Mouse (Mus musculus): Measurements from ENCODE around the gene Armc8. TPM values are rescaled to one million over a fixed set of nuclear protein-coding genes. Genes with fewer than 3 reads are reported as not detected.

Armc8 gene
- polyA plus RNA-seq, 1 experiment, result 13.5 TPM

DNA sequence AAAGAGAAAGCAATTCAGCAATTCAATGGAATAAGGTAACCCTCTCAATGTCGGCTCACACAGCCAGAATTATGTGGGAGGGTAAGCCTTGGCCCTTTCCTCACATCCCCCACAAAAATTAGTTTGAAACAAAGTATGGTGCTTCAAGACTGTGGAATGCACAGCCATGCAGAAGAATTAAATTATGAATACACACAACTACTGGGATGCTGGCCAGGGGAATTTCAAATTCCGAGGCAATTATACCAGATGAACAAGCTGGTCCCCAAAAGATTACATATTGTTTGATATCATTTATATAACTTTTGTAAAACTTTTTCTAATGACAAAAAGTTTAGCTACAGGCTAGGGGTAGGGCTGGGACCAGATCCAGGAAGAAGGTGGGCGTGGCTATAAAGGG, 121.4 kb downstream of the Armc8 start:
- no peak for DNase-seq (ENCODE audit: low read depth)

DNA sequence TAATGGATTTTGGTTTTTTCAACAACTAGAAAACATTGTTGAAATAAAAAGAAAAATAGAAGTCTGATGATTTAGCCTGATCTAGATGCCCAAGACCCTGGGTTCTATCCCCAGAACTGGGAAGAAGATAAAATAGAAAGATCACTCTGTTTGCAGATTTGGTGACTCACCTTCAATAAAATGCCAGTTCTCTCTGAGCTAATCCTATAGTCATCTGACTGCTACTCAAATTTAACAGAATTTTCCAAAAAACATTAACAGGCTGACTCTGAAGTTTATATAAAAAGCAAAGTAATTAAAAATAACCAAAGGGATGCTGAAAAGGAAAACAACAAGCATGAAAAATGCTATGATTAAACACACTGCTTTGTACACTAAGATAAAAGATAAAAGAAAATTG, 122.4 kb downstream of the Armc8 start:
- no peak for DNase-seq (ENCODE audit: low read depth)

DNA sequence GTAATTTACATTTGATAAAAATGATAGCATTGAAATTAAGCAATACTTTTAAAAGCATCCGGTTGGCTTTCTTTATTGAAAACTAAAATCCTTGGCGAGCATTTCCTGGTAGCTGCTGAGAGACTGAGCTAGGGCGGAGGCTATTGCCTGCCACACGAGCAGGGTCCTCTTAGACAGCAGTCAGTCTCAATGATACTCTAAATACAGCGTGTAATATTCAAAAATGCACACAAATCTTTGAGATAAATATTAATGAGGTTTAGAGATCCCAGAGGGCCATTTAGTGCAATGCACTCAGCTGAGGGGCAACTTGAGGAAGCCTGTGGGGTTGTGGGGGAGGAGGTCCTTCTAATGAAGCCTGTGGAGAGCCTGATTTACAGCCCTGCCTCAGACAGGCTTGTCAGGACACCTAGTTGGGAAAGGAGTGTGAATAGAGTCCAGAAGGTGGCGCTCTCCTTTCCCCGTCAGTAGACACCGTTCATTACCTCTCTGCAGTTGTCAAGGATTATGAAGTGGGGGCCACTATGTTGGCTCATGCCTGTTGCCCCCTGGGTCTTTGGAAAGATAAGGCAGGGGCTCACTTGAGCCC, 124.0 kb downstream of the Armc8 start:
- no peak for DNase-seq (ENCODE audit: low read depth)

DNA sequence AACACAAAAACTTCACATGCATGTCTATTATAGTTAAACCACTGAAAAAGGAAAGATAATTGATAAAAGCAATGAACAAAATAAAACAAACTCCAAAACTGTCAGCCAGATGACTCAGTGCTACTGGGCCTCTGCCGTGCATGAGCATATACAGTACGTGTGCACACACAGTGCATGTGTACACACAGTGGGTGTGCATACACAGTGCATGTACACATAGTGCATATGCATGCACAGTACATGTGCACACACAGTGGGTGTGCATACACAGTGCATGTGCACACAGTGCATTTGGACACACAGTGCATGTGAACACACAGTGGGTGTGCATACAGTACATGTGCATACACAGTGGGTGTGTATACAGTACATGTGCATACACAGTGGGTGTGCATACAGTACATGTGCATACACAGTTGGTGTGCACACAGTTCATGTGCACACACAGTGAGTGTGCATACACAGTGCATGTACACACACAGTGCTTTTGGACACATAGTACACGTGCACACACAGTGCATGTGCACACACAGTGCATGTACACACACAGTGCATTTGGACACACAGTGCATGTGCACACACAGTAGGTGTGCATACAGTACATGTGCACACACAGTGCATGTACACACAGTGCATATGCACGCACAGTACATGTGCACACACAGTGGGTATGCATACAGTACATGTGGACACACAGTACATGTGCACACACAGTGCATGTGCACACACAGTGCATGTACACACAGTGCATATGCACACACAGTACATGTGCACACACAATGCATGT, 126.9 kb downstream of the Armc8 start:
- DNase-seq (ENCODE audit: low read depth), result no peak

DNA sequence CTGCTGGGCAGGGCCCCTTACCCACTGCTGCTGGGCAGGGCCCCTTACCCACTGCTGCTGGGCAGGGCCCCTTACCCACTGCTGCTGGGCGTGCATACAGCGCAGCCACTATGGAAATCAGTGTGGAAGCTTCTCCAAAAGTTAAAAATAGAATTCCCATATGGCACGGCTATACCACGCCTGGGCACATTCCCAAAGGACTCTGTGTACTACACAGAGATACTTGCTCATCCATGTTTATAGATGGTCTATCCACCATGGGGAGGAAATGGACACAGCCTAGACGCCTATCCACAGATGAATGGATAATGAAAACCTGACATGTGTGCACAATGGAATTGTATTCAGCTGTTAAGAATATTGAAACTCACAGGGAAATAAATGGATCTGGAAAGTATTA, 127.8 kb downstream of the Armc8 start:
- no peak for DNase-seq (ENCODE audit: low read depth)

DNA sequence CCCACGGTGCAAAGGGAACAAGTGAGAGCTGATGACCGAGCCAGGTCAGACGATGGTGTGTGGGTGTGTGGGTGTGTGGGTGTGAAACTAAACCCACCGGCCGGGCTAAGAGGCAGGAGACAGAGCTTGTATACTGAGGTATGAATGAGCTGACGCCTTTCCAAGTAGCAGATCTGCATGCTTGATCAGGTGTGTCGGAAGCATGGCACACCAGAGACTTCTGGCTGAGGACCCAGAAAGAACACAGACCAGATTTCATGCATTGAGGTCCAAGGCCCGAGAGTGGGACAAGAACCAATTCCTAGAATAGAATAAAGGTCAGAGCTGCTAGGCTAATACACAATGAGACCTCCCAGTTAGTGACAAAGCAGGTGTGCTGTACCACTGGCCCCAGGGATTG, 129.6 kb downstream of the Armc8 start:
- no peak for DNase-seq (ENCODE audit: low read depth)

DNA sequence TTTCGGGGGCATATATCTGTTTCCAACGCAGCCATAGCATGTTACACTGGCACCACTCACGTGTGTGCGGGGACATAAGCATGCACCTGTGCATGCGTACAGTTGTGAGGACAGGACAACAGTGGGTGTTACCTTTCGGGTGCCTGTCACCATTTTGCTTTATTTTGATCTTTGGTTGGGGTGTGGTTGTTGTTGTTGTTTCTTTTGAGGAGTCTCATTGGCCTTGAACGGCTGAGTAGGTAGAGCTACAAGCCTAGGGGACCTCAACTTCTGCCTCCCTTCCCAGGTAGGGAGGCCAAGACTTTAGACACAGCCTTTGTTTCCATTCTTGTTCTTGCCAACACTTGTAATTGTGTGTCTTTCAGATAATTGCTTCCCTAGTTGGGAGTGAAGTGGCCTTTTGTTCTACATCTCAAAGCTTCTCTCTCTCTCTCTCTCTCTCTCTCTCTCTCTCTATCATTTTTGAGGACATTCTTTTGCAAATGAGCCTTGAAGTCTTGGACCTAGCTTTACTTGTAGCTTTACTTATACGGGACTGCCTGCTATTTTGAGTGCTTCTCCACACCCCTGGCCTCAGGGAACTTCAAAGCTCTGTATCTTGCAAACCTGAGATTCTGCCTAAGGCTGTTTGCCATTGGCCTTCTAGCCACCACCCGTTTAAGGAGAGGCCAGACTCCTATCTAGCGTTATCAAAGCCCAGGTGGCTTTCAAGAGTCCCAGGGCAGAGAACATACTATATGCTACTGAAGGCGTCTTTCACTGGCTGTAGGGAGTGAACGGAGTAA, 130.7 kb downstream of the Armc8 start:
- DNase-seq (ENCODE audit: low read depth), result no peak

DNA sequence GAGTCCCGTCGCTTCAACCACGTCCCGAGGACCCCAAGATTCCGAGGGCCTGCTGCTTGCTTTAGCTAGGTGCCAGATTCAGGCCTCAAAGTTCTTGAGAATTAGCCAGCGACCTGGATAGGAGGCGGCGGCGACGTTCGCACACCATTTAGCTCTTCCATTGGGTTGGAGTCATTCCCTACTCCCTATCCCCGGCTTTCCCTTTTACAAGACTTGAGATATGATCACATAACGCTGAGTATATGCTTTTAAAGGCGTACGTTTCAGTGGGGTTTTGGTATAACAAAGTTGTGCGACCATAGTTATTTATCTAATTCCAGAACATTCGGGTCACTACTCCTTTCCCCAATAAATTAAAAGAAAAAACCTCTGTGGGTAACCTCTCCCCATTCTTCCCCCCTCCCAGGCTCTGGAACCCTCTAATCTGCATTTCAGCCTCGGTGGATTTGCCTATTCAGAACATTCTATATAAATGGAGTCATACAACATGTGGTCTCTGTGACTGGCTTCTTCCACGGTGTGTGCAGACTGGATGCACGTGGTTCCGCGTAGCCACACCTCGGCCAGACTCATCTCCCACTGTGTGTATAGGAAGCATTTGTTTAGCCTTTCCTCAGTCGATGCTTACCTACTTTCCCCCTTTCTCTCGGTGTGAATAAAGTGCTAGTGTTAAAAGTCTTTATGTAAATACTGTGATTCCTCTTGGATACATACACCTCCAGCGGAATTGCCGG, 131.5 kb downstream of the Armc8 start, which contains the start of gene Mras:
Mras (minus strand) TSS at position 351 of the 734 bp plus-strand sequence.
- no peak for DNase-seq (ENCODE audit: low read depth)

DNA sequence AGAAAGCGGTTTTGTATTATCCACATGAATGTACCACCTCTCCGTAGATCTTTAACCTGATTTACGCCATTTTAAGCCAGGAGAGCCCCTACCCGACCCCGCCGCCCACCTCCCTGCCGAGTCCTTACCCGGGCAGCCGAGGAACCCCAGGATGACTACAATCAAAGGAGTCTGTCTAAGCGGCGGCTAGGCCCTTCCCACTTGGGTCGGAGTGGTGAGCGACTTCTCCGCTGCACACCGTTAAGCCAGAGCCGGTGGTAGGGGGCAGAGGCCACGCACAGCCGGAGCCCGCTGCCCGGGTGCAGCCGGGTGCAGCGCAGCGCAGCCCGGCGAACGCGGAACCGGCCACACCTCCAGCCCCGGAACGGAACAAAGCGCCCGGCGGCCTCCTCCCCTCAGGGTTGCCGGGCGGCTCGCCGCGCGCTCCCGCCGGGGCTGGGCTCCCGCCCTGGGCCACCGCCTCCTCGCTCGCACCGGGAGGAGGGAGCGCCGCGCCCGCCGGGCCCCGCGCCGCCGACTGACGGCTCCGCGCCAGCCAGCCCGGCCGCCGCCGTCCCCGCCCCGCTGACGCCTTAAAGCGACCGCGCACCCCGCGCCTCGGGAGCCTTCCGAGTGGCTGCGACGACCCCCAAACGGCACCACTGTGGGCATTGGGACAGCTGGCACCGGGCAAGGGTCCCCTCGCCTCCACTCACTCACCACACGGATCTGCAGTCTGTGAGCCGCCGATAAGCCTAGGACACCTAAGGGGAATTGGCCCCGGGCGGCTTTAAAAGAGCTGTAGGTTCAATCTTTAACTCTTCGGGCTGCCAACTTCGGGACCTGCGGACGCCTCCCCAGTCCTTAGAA, 132.3 kb downstream of the Armc8 start:
- DNase-seq (ENCODE audit: low read depth), result no peak

DNA sequence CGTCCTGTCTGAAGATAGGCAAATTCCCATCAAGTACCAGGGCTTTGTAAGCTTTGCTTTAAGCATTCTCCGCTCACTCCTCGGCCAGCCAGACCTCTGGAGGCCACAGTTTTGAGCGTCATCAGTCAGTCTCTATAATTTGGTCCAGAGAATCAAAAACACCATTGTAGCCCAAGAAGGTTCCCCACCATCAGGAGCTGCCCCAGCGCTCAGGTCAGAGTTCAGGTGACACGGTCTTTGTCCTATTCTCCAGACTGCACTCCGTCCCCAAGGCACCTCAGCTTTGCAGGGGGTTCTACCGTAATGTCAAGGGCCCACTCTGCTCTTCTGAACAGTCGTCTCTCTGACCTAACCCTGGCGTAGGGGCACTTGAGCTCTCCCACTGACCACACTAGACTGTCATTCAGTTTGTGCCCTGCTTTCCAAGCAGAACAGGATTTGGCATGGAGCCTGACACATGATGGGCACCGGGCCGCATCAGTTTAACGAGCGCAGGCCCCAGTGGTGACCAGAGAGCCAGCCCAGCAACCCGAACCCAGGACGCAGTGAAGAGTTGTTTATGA, 133.0 kb downstream of the Armc8 start:
- no peak for DNase-seq (ENCODE audit: low read depth)

DNA sequence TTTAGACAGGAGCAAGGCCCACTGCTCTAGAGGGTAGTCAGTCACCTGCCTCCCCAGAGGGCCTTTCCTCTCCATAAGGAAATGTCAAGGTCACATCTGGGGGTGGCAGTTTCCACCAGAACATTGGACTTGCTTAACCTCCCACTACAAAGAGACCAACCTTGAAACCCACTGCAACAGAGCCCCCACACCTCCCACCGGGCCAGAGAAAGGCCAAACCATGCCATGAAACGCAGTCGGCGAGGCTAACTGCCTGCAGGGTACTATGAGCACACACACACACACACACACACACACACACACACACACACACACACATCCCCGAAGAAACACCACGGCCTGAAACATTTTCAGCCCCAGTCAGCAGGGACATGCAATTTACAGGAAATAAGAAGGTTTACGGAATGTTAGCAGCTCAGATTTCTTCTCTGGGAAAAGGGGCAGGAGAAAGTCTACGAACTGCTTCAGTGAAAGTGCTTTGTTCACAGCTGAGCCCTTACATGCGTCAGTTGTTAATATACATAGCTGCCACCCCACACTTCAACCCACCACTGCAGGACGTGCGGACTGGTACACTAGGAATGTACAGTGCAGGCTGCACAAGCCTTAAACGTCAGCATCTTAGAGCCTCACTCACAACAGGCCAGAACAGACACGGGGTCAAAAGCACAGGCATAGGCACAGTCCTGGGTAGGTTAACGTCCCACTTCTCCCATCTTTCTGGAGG, 133.6 kb downstream of the Armc8 start:
- DNase-seq (ENCODE audit: low read depth), result no peak

DNA sequence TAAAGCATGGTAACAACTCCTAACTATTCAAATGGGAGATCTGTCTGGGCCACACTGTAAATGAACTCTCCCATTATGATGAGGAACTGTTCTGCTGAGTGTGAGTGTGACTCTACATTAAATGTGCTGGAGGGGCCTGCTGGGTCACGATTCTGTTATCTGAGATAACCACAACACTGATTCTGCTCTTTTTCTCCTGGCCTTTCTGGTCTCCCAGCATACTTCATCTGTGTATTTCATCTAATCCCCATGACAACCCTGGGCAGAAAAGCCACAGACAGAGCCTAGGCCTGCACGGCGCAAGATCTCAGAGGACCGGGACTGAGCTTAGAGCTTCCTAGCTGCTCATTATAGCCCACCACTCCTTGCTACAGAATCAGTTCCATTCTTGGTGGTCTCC, 136.2 kb downstream of the Armc8 start:
- no peak for DNase-seq (ENCODE audit: low read depth)

DNA sequence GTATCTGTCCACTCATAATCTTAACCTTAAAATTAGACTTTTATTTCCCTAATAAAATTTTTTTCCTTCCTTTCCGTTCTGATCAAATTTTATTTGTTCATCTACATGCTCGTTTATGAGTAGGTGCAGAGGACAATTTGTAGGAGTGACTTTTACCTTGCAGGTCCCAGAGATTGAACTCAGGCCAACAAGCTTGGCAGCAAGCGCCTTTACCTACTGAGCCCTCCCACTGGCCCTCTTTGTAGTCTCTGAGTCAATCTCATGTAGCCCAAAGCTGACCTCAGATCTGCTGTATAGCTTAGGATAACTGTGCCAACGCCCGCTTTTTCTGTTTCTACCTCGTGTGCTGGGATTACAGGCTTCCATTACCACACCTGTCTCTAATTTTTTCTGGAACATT, 136.7 kb downstream of the Armc8 start:
- no peak for DNase-seq (ENCODE audit: low read depth)

DNA sequence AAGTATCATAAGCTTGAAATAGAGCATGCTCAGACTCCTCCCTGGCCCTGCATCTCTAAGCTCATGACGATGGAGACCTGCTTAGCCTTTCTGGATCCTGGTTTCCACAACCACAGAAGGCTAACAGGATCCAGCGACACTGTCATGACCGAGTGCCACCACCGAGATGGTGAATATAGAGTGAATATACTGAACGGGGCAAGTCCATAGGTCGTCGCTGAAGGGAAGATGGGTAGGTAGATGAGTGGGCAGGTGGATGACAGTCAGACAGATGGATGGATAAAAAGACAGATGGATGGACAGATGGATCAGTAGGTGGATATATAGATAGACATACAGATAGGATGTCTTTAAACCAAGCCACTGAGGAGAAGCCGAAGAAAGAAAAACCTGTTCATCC, 137.4 kb downstream of the Armc8 start:
- no peak for DNase-seq (ENCODE audit: low read depth)

DNA sequence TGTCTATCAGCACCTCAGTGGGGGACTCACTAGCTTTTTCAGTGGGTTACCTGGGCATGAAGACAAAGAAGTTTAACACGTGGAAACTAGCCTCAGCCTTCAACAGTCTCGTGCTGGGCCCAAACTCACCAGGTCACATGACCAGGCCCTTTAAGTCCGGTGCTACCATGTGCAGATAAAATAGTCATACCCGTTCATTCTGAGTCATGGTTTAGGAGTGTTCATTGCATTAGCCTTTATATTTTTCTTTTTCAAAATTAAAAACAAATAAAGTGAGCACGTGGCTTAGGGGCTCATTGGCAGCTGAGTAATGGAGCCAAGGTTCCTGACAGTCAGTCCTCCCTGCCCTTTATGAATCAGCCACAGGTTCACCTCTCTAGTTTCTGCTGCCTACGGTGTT, 137.9 kb downstream of the Armc8 start:
- no peak for DNase-seq (ENCODE audit: low read depth)

DNA sequence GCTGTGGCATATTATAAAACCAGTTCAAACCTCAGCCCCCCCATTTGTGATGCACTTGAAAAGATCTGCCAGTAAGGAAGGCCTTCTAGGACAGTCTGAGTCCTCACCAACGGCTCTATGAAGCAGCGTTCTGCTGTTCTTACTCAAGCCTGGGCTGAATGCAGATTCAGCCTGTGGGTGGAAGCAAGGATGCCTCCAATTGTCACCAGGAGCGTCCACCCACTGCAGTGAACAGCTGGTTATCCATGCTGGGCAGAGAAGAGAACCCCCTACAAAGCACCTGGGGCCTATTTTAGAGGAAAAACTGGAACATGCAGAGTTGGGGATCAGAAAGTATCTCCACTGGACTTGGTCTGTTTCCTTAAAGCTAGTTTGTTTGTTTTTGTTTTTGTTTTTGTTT, 138.9 kb downstream of the Armc8 start:
- no peak for DNase-seq (ENCODE audit: low read depth)

DNA sequence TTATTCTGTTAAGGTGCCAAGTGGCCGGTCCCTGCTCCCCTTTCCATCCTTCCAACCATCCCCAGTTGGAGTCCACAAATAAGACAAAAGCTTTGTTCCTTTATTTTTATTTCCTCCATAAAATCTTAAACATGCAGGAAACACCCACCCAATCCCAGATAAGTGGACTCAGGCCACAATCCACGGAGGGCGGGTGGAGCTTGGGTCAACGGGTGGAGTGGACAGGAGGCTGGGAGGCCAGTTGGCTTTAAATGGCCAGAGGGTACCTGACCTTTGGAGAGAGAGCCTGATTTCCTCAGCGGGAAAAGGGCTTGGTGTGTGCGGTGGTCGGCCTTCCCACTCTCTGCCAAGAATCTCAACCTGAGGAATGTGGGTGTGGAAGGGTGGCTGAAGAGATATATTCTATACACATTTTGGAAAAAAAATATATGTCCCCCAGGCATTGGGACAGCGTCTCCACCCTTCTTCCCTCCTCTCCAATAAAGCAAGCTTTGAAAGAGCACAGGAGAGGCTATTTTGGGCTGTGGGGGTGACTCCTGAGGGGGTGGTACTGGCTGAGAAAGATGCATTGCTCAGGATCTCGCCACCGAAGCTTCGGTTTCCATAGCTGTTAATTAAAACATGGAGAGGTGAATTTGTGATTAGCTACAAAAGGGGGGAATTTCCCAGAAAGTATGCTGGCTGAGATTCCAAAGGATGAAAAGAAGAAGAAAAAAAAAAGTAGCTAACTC, 139.9 kb downstream of the Armc8 start:
- no peak for DNase-seq (ENCODE audit: low read depth)

Data from gonadal fat pad, adult 2 months (tissue).